Mouse (Mus musculus): ENCODE results near the gene Patj. TPM values are rescaled to one million over a fixed set of nuclear protein-coding genes. Genes with fewer than 3 reads are reported as not detected.
A peak's percentile ranks its signal among the peaks of the same experiment; 100 is the strongest.
"Not testable (repeated sequence)": the region's sequence is repeated elsewhere in the genome, so short reads cannot be mapped to it uniquely, and the experiment has no call there.

The Patj gene
- polyA plus RNA-seq, 1 experiment from 2014 or later, result 6.8 TPM

DNA sequence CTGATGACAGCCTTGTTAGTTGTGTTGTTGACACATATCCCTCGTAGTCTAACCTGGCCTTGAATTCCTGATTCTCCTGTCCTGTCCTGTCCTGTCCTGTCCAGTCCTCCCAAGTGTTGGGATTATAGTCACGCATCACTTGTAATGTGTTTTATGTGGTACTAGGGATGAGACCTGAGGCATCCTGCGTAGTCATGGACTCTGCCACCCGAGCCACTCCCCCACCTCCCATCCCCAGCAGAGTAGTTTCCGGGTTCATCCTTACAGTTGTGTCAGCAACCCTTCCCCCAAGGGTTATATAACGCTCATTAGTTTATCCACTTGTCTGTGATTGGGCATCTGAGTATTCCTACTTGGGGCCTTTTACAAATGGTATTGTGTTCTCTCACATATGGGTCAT, 8.8 kb downstream of the Patj start:
- no peaks in the 10 kb centered on the region for H3K9me3 ChIP-seq
- no peaks in the 10 kb centered on the region for H3K27me3 ChIP-seq (replicated peaks)
- no peaks in the 10 kb centered on the region for H3K4me1 ChIP-seq
- 89% methylated on average over 6 of the region's 6 CpGs for WGBS
- no peak overlapping the region for H3K4me3 ChIP-seq
- H3K4me2 ChIP-seq (replicated peaks), result no peak overlapping the region
- H3K9ac ChIP-seq, result no peak overlapping the region
- no peak for ATAC-seq (ENCODE audit: low FRiP score, low read depth)
- H3K36me3 ChIP-seq, result no peaks in the 10 kb centered on the region
- no peak overlapping the region for H3K27ac ChIP-seq

- Histone ChIP-seq H3K4me1 (no peaks in the 10 kb centered on the region), H3K9ac (no peak overlapping the region), H3K36me3 (no peaks in the 10 kb centered on the region), H3K9me3 (no peaks in the 10 kb centered on the region), H3K27ac (no peak overlapping the region), H3K4me2 (replicated peaks) (no peak overlapping the region), H3K27me3 (replicated peaks) (no peaks in the 10 kb centered on the region), H3K4me3 (no peak overlapping the region)
- no peak for ATAC-seq (ENCODE audit: low FRiP score, low read depth)
- WGBS, result 97% methylated on average over 4 of the region's 4 CpGs
Measured at GRCm38 (mm10) chr4:98408455-98408854, 12.9 kb downstream of the Patj start.

GRCm38 (mm10) chr4:98415150-98415549, 19.6 kb downstream of the Patj start:
- not testable (repeated sequence) for H3K9me3 ChIP-seq; H3K4me1 ChIP-seq; H3K4me2 ChIP-seq (replicated peaks); H3K36me3 ChIP-seq; H3K27me3 ChIP-seq (replicated peaks); ATAC-seq (ENCODE audit: low FRiP score, low read depth); H3K9ac ChIP-seq; H3K4me3 ChIP-seq; H3K27ac ChIP-seq
- 95% methylated on average over 8 of the region's 8 CpGs for WGBS

- no peak for ATAC-seq (ENCODE audit: low FRiP score, low read depth)
- H3K27ac ChIP-seq, result no peak overlapping the region
- H3K4me2 ChIP-seq (replicated peaks), result no peak overlapping the region
- no peak overlapping the region for H3K9ac ChIP-seq
- H3K36me3 ChIP-seq, result no peaks in the 10 kb centered on the region
- no peaks in the 10 kb centered on the region for H3K9me3 ChIP-seq
- H3K4me1 ChIP-seq, result no peaks in the 10 kb centered on the region
- WGBS, result 77% methylated on average over 8 of the region's 8 CpGs
- H3K4me3 ChIP-seq, result no peak overlapping the region
- H3K27me3 ChIP-seq (replicated peaks), result no peaks in the 10 kb centered on the region
Measured at GRCm38 (mm10) chr4:98428371-98428770, 32.8 kb downstream of the Patj start.

DNA sequence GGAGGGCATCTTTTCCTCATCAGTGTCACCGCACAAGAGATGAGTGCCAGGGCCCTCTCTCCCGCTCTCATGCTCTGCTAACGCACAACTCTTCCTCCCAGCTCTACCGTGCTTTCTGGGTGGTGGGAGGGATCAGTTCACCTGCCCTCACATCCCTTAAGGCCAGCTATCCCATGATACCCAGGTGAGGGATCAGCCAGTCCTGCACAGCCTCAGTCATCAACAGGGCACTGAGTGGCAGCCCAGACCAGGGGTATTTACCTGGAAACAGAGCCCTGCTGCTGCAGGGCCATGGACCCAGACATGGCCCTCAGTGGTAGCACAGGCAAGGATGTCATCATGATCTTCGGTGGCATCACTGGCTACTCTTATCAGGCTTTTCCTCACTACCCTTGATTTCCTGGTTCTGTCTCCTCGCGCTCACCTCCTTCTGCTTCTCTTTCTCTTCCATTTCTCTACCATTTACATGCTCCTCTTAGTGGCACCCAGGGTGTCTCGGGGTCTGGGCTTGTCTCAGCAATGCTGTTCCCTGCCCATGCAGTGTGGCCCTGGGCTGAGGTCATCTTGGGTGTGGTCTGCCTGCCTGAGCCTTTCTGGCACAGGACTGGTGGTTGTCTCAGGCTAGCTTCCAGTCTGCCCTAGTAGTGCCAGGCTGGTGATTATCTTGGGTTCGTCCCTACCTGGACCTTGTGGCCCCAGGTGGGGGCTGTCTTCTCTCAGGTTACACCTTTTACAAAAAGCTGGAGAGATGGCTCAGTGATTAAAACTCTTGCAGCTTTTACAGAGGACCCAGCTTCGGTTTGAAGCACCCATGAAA, 40.3 kb downstream of the Patj start:
- ATAC-seq (ENCODE audit: low FRiP score, low read depth), result no peak
- Histone ChIP-seq H3K4me2 (replicated peaks) (no peak overlapping the region), H3K36me3 (no peaks in the 10 kb centered on the region), H3K27ac (no peak overlapping the region), H3K9me3 (no peaks in the 10 kb centered on the region), H3K4me3 (no peak overlapping the region), H3K4me1 (no peaks in the 10 kb centered on the region), H3K9ac (no peak overlapping the region), H3K27me3 (replicated peaks) (no peaks in the 10 kb centered on the region)
- 92% methylated on average over 10 of the region's 10 CpGs for WGBS

GRCm38 (mm10) chr4:98436664-98437363, 41.2 kb downstream of the Patj start:
- Histone ChIP-seq H3K4me3 (no peak overlapping the region), H3K27me3 (replicated peaks) (no peaks in the 10 kb centered on the region), H3K27ac (no peak overlapping the region), H3K4me2 (replicated peaks) (no peak overlapping the region), H3K36me3 (no peaks in the 10 kb centered on the region), H3K9ac (no peak overlapping the region), H3K4me1 (no peaks in the 10 kb centered on the region), H3K9me3 (no peaks in the 10 kb centered on the region)
- no peak for ATAC-seq (ENCODE audit: low FRiP score, low read depth)
- 69% methylated on average over 12 of the region's 12 CpGs for WGBS

- ATAC-seq (ENCODE audit: low FRiP score, low read depth), result no peak
- WGBS, result 86% methylated on average over 8 of the region's 8 CpGs
- no peak overlapping the region for H3K4me3 ChIP-seq
Measured at GRCm38 (mm10) chr4:98439261-98440005, 43.8 kb downstream of the Patj start.

DNA sequence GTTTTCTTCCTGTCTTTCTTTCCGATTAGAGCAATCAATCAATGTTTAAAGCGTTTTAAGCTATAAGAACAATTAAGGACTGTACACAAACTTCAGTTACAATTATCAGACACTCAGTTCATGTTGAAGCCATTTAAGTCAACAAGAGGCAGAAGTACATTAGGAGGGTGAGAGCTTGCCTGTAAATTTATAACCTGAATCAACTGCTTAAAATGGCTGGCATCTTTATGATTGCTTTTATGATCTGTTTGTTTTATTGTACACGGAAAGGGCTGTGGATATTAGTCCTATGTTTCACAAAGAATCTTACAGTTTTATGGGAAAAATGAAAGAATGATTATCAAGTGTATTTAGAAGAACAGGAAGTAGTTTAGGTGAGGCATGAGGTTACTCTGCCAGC, 45.7 kb downstream of the Patj start:
- WGBS, result 65% methylated on average over 3 of the region's 3 CpGs
- no peak for ATAC-seq (ENCODE audit: low FRiP score, low read depth)
- H3K4me3 ChIP-seq, result no peak overlapping the region

More at GRCm38 (mm10) chr4:98439261-98440005, 43.8 kb downstream of the Patj start:
- Histone ChIP-seq H3K27ac (no peak overlapping the region), H3K9ac (no peak overlapping the region), H3K36me3 (no peaks in the 10 kb centered on the region), H3K4me1 (no peaks in the 10 kb centered on the region), H3K9me3 (no peaks in the 10 kb centered on the region), H3K4me2 (replicated peaks) (no peak overlapping the region), H3K27me3 (replicated peaks) (no peaks in the 10 kb centered on the region)

GRCm38 (mm10) chr4:98444437-98445139, 49.0 kb downstream of the Patj start:
- H3K4me2 ChIP-seq (replicated peaks), result no peak overlapping the region
- no peak overlapping the region for H3K4me3 ChIP-seq
- 88% methylated on average over 10 of the region's 10 CpGs for WGBS
- H3K36me3 ChIP-seq, result no peaks in the 10 kb centered on the region
- no peaks in the 10 kb centered on the region for H3K9me3 ChIP-seq
- H3K4me1 ChIP-seq, result no peaks in the 10 kb centered on the region
- H3K27me3 ChIP-seq (replicated peaks), result no peaks in the 10 kb centered on the region
- H3K27ac ChIP-seq, result no peak overlapping the region
- H3K9ac ChIP-seq, result no peak overlapping the region
- ATAC-seq (ENCODE audit: low FRiP score, low read depth), result peak; percentile 91

More for the DNA sequence above, 45.7 kb downstream of the Patj start:
- no peaks in the 10 kb centered on the region for H3K36me3 ChIP-seq
- H3K4me1 ChIP-seq, result no peaks in the 10 kb centered on the region
- H3K9ac ChIP-seq, result no peak overlapping the region
- H3K9me3 ChIP-seq, result no peaks in the 10 kb centered on the region
- H3K27me3 ChIP-seq (replicated peaks), result no peaks in the 10 kb centered on the region
- no peak overlapping the region for H3K4me2 ChIP-seq (replicated peaks)
- no peak overlapping the region for H3K27ac ChIP-seq

- H3K4me1 ChIP-seq, result no peaks in the 10 kb centered on the region
- no peaks in the 10 kb centered on the region for H3K9me3 ChIP-seq
- H3K4me2 ChIP-seq (replicated peaks), result no peak overlapping the region
- no peak overlapping the region for H3K9ac ChIP-seq
- no peak for ATAC-seq (ENCODE audit: low FRiP score, low read depth)
- no peak overlapping the region for H3K27ac ChIP-seq
- H3K4me3 ChIP-seq, result no peak overlapping the region
- H3K27me3 ChIP-seq (replicated peaks), result no peaks in the 10 kb centered on the region
- WGBS, result 67% methylated on average over 4 of the region's 4 CpGs
- H3K36me3 ChIP-seq, result no peaks in the 10 kb centered on the region
Measured at GRCm38 (mm10) chr4:98449564-98450263, 54.1 kb downstream of the Patj start.

DNA sequence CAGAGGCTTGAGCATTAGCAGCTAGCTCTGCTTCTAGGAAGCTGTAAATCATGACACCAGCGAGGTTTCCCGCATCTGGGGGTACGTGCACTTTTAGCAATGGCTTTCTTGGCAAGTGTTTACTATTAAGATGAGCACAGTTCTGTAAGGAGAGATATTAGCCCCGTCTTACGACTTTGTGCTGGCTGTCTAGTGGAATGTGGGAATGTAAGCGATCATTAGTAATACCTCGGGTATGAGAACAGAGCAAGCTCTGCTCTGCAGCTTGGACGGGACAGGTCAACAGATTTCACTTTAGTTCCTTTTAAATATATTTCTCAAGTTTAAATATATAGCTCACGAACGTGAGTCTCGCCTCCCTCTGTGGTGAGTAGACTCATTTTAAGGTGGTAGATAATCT, 54.7 kb downstream of the Patj start:
- H3K4me2 ChIP-seq (replicated peaks), result no peak overlapping the region
- H3K9ac ChIP-seq, result no peak overlapping the region
- H3K4me1 ChIP-seq, result no peaks in the 10 kb centered on the region
- H3K36me3 ChIP-seq, result no peaks in the 10 kb centered on the region
- WGBS, result 71% methylated on average over 11 of the region's 11 CpGs
- no peak overlapping the region for H3K27ac ChIP-seq
- H3K27me3 ChIP-seq (replicated peaks), result no peaks in the 10 kb centered on the region
- H3K9me3 ChIP-seq, result no peaks in the 10 kb centered on the region
- ATAC-seq (ENCODE audit: low FRiP score, low read depth), result no peak
- H3K4me3 ChIP-seq, result no peak overlapping the region
